Mouse (Mus musculus): Measurements from ENCODE around the gene Cys1. TPM values are rescaled to one million over a fixed set of nuclear protein-coding genes. Genes with fewer than 3 reads are reported as not detected.

Cys1 gene
- total RNA-seq (2021), result 10 to 100 TPM; 10.8 to 17.5 TPM

DNA sequence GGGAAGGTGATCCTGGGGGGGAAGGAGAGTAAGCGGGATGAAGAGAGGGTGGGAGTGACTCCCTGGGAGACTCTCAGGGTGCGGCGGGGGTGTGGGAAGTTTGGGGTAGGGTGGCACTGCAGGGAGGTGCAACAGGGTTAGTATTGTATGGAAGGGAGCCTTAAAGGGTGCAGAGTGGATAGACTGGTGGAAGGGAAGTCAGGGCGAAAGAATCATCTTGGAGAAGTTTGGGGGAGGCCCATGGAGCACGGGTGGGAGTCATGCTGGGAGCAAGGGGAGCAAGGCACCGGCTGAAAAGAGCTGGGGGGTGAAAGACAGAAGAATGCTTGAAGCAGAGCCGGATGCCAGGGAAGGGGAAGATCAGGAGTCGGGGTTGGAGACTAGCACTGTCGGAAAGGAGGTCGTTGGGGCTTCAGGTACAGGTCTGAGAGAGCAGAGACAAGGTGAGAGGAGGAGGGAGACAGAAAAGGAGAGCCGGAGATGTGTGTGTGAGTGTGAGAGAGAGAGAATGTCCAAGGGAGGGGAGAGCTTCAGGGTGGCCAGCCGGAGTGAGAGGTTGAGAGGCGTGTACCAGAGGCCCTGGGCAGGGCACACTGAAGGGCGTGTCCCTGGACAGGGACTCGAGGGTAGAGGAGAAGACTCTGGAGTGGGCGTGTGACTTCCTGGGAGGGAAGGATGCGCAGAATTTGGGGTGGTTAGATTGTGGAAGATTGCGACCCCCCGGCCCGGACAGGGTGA lies at the start of gene Cys1:
Cys1 (minus strand) TSS at position 528 of the 738 bp plus-strand sequence.
- intact Hi-C loops (cut with DNase I), result no loop called here

DNA sequence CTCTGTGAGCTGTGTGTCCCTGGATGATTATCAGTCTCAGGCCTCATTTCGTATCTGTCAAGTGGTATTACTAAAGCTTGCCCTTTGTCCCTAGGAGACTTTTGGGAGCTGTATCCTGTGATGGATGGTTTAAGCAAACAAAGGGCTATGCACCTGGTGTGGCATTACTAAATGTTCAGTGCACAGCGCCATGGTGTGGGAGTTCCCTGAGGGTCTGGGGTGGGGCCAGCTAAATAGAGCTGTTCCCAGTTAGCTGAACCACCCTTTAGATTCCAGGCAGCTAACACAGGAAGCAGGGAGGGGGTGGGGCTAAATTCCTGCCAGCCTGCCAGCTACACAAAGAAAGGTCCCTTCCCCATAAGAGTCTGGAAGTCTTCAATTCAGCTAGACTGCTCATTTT lies 42.8 kb upstream of the Cys1 start:
- intact Hi-C loops (cut with DNase I), result no loop called here
- DNase-seq (ENCODE audit: low spot score in 2 of 2), result no peak

More for the DNA sequence above, at the start of gene Cys1:
- DNase-seq (ENCODE audit: low spot score in 2 of 2), result no peak

DNA sequence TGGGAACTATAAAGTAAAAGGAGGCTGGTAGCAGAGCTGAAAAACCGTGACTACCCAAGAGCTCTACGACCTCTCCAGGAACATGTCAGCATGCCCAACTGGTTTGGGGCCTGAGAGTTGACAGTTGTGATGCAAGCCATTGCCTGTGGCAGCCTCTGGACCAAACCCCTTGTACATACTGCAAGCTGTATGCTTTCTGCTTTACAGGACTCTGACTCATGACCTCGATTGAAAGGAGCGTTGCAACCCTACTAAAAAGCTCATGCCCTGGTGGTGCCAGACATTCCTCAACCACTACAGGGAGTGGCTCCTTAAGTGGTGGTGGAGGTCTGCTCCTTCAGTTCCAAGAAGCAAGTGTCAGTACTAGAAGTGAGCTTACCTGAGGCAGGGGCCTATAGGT lies 42.2 kb upstream of the Cys1 start:
- intact Hi-C loops (cut with DNase I), result no loop called here
- no peak for DNase-seq (ENCODE audit: low spot score in 2 of 2)

DNA sequence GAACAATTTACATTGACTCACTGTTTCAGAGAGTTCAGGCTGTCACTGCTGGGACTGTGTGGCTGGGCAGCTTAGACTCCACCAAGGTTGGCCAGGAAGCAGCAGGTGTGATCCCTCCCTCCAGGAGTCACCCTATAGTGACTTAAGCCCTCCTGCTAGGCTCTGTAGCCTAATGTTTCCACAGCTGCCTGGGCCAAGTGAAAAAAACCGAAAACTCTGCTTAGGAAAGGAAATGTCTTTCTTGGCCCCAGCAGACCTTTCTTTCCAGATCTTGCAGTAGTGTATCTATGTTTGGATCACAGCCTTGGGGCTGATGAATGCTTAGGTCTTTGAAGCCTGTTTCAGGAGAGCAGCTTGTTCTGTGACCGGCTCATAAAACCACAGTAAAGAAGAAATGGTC lies 41.8 kb upstream of the Cys1 start:
- intact Hi-C loops (cut with DNase I), result no loop called here
- no peak for DNase-seq (ENCODE audit: low spot score in 2 of 2)

DNA sequence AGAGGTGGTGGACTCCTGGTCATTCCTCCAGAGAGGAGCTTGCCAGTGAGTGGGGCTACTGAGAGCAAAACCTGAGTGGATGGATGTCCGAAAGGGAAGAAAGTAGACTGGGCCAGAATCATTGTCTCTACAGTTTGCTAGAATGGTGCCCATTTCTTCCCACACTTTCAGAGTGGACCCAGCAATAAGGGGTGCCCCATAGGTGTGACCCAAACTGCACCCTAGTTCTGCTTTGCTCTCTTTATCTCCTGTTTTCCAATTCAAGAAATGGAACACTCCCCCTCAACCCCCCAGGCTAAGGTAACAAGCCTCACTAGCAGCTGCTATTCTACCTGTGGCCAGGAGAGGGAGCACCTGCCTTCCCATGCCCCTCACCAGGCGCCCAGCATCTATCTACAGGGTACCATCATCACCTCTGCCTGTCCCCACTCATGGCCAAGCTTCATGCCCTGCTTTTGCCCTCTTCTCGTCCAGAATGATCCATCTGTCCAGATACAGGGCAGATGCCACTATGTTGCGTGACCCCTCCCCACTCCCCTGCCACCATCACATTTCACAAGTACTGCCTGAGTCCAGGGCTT lies 35.2 kb upstream of the Cys1 start:
- DNase-seq (ENCODE audit: low spot score in 2 of 2), result peak; percentile 24 to 41
- intact Hi-C loops (cut with DNase I), result loop anchor here (10.0 kb wide), 1 partner anchor 1578 kb away; no protein-coding TSS in a partner anchor

DNA sequence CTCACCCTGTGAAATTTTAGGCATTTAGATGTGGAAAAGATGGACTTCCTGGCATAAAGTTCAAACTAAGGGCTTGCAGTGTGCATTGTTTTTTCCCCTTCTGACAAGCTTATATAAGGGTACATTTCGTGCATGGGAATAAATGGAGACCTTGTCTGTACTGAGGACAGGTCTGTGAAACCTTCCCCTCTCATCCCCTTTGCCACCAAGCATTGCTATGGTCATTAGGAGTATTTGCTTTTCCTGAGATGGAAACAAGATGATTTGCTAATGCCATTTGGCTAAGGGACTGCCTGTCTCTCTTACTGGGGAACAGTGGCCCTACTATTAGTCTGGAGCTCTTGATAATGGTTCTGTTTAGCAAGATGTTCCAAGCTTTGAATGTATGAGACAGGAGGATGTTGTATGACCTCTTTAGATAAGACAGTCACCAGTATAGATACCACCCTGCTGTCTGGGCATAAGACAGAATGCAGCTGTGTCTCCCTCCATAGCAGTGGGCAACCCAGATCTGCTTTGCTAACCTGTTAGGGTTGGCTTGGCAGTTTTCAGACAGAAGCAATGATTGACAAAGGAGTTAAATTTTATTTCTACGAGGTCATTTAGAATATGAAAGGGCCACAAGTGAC lies 33.8 kb upstream of the Cys1 start:
- intact Hi-C loops (cut with DNase I), result loop anchor here (10.0 kb wide), 1 partner anchor 1579 kb away; no protein-coding TSS in a partner anchor
- no peak for DNase-seq (ENCODE audit: low spot score in 2 of 2)

DNA sequence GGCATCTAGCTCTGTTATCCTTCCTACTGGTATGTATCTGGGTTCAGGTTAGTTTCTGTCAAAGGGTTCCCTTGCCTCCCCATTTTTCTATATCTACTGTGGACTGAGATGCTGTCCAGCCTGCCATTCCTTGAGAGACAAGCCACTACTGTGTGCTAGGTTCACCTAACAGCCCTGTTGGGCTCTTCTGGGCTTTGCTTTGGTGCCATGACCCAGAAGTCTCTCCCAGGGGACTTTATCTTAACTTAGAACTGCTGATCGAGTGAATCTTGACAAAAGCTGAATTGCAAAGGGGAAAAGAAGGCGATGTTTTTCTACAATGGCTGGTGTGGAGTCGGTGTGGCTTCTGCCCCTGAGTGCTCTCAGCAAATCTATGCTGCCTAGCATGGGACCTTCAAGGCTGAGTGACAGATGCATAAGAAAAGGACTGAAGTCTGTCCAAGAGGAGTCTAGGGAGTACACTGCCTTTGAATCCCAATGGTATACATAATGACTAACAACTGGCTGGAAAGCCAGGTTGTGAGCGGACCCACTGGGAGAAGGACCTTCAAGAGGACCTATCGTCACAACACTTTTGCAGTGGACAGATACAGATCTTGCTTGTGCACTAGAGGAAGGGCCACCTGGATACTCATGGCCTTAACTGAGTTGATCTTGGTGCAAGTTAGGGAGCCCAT lies 33.1 kb upstream of the Cys1 start:
- DNase-seq (ENCODE audit: low spot score in 2 of 2), result no peak
- intact Hi-C loops (cut with DNase I), result loop anchor here (5.0 to 10.0 kb wide), 2 partner anchors 118 to 1580 kb away; partner anchors contain the start of gene Mboat2

DNA sequence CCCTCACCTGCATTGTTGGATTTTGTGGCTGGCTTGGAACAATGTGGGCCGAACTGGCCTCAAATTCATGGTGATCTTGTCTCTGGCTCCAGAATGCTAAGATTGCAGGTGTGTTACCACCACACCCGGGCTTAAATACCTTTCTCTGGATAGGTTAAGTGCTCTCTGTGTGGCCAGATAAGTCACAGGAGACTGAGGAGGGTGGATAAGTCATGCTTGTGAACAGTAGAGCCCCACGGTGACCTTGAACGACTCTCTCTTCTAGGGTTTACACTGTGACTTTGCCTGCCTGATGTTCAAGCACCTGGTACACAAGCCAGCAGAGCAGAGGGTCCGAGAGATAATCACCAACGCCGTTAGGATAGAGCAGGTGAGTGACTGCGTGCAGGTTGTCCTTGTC lies 30.8 kb upstream of the Cys1 start:
- intact Hi-C loops (cut with DNase I), result loop anchor here (5.0 to 10.0 kb wide), 2 partner anchors 120 to 1582 kb away; partner anchors contain the start of gene Mboat2
- no peak for DNase-seq (ENCODE audit: low spot score in 2 of 2)

DNA sequence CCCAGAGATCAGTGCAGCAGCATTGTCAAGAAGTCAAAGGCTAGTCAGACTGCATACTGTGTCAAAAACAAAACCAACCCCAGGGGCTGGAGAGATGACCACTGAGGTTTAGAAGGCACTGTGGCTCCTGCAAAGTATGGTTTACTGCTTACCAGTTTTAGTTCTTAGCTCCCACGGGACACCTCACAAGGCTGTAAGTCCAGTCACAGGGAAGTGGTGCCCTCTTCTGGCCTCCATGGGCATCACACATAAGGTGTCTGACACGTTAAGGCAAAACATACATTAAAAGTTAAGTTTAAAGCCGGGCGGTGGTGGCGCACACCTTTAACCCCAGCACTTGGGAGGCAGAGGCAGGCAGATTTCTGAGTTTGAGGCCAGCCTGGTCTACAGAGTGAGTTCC lies 29.1 kb upstream of the Cys1 start:
- no peak for DNase-seq (ENCODE audit: low spot score in 2 of 2)
- intact Hi-C loops (cut with DNase I), result loop anchor here (1.0 to 10.0 kb wide), 3 partner anchors 122 to 1584 kb away; partner anchors contain the start of gene Mboat2

DNA sequence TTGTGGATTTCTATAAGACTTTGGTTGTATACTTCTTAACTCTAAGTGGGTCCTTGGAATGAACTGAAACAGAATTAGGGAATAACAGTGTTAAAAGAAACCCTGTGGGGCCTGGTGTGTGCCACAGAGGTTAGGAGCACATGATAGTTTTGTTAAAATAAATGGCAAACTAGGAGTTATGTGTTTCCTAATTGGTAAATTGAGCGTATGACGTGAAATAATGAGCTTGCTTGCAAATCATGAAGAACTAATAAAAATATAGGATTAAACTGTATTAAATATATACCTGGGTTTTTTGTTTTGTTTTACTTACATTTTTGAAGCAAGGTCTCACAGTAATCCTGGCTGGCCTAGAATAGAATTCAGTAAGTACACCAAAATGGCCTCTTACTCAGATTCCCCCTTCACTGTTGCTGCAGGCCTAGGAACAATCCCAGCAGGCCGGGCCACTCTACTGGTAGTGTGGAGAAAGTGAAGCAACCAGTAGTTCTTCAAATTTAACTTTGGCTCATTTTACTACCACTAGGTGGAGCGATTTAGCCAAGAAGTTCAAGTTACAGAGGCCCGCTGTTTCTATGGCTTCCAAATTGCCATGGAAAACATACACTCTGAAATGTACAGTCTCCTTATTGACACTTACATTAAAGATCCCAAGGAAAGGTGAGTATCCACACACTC lies 28.4 kb upstream of the Cys1 start:
- intact Hi-C loops (cut with DNase I), result loop anchor here (1.0 to 10.0 kb wide), 3 partner anchors 122 to 1585 kb away; partner anchors contain the start of gene Mboat2
- DNase-seq (ENCODE audit: low spot score in 2 of 2), result peak in 1 of 2 experiments; percentile 16

DNA sequence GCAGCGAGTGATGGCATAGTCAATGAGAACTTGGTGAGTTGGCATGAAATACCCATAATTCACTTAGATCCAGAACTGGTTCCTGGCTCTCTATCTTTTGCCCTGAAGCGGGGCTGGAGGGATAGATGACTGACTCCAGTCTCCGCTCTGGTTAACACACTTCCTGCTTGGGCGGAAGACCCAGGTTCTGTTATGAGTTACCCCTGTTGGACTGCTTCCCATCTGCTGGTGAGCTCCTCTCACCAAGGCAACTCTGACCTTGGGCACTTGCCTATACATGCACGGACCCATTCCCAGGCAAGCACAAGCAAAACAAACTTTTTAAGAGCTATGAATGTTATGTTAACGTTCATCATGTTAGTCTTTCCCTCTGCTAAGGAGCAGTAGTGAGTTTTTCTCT lies 27.8 kb upstream of the Cys1 start:
- no peak for DNase-seq (ENCODE audit: low spot score in 2 of 2)
- intact Hi-C loops (cut with DNase I), result no loop called here

DNA sequence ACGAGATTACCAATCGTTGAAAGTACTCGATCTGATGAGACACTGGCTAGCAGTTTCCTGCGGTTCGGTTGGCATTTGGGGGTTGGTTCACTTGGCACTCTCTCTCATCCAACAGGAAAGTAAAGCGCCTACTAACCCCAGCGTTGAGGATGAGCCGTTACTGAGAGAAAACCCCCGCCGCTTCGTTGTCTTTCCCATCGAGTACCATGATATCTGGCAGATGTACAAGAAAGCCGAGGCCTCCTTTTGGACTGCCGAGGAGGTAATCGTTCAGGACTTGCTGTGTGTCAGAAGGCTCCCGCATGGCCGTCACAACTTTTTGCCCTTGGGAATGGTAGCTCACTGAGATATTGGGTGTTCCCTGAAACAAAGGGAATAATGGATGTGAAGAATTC lies 27.2 kb upstream of the Cys1 start:
- no peak for DNase-seq (ENCODE audit: low spot score in 2 of 2)
- intact Hi-C loops (cut with DNase I), result no loop called here

DNA sequence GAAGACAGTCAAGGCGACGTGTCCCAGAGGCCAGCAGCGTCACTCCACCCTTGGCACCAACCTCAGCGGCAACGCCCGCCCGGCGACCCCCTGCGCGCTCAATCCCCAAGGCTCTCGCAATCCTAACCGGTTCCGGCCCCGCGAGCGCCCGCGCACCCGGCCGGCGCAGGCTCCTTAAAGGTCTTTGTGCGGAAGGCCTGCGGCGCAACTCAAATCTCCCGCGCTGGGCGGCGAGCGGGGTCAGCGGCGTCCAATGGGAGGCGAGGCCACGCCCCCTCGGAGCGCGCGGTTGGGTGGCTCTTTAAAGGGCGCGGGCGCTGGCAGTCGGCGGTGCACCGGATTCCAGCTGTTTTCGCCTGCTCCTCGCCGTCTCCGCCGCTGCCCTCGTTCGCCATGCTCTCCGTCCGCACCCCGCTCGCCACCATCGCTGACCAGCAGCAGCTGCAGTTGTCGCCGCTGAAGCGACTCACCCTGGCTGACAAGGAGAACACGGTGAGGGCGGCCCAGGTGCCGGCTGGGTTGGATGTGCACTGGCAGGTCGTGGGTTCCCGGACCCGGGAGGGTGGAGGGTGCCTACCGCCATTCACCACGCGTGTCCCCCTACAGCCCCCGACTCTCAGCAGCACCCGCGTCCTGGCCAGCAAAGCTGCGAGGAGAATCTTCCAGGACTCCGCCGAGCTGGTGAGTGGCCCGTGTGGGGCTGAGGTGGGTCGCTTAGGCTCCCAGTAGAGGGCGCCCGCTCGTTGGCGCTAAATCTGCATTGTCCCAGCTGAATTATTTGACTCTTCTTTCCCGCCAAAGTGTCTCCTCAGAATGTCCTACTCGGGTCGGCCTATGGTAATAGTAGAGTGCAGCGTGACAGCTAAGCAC lies 26.6 kb upstream of the Cys1 start, which contains the start of gene Rrm2:
Rrm2 (plus strand) TSS at position 288 of the 870 bp plus-strand sequence.
- DNase-seq (ENCODE audit: low spot score in 2 of 2), result peak; percentile 90 to 91
- intact Hi-C loops (cut with DNase I), result no loop called here

DNA sequence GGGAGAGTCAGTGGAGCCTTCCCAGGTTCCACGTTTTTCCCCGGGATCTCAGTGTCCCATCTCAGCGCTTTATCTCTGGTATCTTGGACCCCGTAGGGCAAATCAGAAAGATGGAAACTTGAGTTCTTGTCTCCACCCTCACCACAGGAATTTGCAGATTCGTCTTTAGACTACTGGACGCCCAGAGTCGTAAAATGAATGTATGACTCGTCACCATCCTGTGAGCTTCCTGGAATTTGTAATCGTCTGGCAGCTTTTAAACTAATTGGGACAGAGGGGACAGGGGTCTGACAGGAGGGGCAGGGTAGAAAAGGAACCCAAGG lies 25.8 kb upstream of the Cys1 start:
- intact Hi-C loops (cut with DNase I), result no loop called here
- DNase-seq (ENCODE audit: low spot score in 2 of 2), result no peak

DNA sequence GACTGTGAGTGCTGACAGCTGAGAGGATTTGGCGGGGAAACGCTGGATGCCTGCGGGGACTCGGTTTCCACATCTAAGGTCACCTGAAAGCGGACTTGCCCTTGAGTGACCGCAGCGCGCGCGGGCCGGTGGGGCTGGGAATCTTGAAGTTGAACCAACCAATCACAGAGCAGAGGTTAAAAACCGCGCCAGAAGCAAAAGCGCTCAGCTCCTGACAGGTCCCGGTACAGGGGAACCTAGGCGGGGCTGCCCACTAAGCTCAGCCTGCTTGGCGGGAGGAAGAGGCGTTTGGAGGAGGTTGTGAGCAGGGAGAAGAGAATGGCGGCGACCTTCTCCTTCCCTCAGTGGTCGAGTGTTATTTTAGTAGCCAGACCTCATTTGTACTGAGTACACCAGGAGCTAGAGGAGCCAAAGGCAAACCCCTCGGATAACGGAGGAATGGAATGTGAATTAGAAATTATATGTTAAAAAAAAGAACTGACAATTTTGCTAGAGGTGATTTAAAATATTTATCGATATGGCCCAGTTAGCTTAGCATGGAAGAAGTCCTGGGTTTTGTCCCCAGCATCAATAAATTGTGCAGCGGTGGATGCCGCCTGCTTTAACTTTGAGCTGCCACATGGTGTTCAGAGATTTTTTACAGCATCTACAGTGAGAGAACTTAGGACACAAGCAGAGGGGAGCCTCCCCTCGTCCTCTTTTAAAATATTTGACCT lies 25.3 kb upstream of the Cys1 start:
- no peak for DNase-seq (ENCODE audit: low spot score in 2 of 2)
- intact Hi-C loops (cut with DNase I), result no loop called here

DNA sequence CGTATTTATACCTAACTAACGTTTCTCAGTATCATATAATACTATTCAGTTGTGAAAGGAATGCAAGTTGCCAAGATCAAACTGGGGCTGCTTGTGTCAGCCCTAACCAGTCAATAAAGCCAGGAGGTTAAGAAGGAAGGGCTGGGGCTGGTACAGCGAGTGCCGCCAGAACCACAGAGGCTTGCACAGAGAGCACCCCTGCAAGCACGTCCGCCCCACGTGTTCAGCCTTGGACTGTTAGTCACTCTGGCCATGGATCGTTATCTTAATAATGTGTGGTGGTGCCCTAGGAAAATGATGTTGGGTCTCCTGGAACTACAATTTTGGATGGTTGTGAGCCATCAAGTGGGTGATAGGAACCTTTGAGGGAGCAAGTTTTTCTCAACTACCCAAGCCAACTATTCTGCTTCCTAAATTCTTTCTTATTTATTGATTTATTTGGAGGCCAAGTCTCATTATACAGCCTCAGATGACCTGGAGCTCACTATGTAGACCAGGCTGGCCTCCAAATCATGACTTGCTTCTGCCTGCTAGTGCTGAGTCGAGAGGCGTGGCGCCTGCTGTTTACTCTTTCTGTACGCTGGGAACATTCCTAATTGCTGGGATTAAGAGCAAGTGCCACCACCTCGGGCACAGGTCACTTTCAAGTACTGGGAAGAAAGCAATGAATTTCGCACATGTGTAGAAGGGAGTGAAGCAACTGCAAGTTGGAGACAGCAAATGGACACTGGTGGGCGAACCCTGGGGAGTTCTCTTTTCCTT lies 24.1 kb upstream of the Cys1 start:
- intact Hi-C loops (cut with DNase I), result no loop called here

DNA sequence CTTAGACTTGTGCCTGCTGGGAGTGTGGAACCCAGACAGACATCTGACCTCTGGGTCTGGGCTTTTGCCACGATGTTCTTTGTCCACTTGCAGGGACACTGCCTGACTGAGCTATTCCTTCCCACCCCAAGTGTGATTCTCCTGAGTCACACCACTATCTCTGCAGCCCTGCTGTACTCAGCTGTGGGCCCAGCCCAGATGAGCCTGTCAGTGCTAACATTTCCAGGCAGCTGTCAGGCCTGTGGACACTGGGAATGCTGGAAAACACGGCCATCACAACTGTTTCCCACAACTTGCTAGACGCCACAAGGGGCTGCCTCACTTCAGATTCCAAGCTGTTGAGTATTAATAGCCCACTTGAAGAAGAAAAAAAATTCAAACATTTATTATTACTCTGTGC lies 21.4 kb upstream of the Cys1 start:
- no peak for DNase-seq (ENCODE audit: low spot score in 2 of 2)
- intact Hi-C loops (cut with DNase I), result no loop called here

More for the DNA sequence above, 24.1 kb upstream of the Cys1 start:
- no peak for DNase-seq (ENCODE audit: low spot score in 2 of 2)

Data from left cerebral cortex, postnatal 36 days (tissue).